Mouse (Mus musculus) bone marrow macrophage, adult 2 months (primary cell): ENCODE data around the gene Gm2974.
"Not testable (repeated sequence)": the region's sequence is repeated elsewhere in the genome, so short reads cannot be mapped to it uniquely, and the experiment has no call there.

Experiments
- CTCF ChIP-seq: IDR thresholded peaks from 2 replicates; pipeline ENCODE4 v1.5.1; 2012; ENCODE audit warnings: low read depth, mild to moderate bottlenecking, low read length, moderate library complexity
- POLR2A ChIP-seq: IDR thresholded peaks from 2 replicates; pipeline ENCODE4 v1.6.1; 2012; ENCODE audit warnings: mild to moderate bottlenecking, low read depth, low read length, borderline replicate concordance

- TF ChIP-seq CTCF, POLR2A: not testable (repeated sequence)
Observed at GRCm38 (mm10) chr14:4141646-4142045, 40.7 kb upstream of the Gm2974 start.
